Mouse (Mus musculus): Measurements from ENCODE around the gene Apba3. TPM values are rescaled to one million over a fixed set of nuclear protein-coding genes. Genes with fewer than 3 reads are reported as not detected.
A peak's percentile ranks its signal among the peaks of the same experiment; 100 is the strongest.
"Not testable (repeated sequence)": the region's sequence is repeated elsewhere in the genome, so short reads cannot be mapped to it uniquely, and the experiment has no call there.

Apba3 gene
- 57.2 and 57.5 TPM in 2 replicates for polyA plus RNA-seq (2016; fragmentation: Nextera tagmentation; extraction: Ambion mirVana)

DNA sequence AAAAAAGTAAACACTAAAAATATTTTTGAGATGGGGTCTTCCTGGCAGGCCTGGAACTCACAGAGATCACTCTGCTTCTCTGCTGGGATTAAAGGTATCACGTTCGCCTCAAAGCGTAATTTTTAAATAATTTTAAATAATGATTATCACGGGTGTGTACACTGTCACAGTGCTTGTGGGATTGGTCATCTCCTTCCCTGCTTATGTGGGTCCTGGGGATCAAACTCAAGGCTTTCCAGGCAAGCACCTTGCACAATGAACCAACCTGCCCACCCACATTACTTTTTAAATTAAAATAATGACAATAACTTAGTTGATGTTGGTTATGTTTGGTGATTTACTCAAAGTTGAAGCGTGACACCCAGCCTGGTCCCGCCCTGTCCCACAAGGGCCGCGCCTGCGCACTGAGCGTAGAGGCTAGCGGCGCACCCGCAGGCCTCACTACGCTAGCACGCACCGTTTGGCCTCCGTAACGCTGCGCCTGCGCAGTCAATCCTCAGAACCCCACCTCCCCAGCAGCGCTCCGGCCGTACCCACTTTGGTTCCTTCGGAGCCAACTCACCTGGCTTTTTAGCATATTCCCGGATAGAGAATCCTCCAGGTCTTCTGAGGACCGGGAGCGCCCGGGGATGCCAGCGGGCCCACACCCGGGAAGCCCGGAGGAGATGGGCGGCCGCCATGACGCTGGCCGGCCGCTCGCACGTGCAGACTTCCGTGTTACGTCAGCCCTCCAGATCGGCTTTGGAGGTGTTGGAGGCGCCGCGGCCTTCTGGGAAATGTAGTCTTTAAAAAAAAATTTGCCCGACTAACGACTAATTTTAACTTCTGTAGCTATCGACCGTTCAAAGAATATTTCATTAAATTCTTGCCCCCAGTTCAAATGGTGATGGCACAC, at the start of gene Apba3, which contains the start of gene Mrpl54:
Gene Apba3, plus strand, starts transcription at position 750 of the 895 bp plus-strand sequence.
Gene Mrpl54, minus strand, starts transcription at position 724 of the 895 bp plus-strand sequence.
- WGBS = under 1% methylated on average over 48 of the region's 48 CpGs
- Histone ChIP-seq H3K27me3 (replicated peaks; ENCODE audit: low read depth, poor library complexity, severe bottlenecking) (no peaks in the 10 kb centered on the region), H3K36me3 (replicated peaks) (peaks cover 66% of the 10 kb centered on the region), H3K9me3 (no peaks in the 10 kb centered on the region), H3K27ac (replicated peaks) (peak within 1 kb of the TSS; percentile 96), H3K4me1 (peaks cover 24% of the 10 kb centered on the region), H3K4me3 (peak within 1 kb of the TSS; percentile 75)
- DNase-seq (ENCODE audit: low spot score) = peak; percentile 95

DNA sequence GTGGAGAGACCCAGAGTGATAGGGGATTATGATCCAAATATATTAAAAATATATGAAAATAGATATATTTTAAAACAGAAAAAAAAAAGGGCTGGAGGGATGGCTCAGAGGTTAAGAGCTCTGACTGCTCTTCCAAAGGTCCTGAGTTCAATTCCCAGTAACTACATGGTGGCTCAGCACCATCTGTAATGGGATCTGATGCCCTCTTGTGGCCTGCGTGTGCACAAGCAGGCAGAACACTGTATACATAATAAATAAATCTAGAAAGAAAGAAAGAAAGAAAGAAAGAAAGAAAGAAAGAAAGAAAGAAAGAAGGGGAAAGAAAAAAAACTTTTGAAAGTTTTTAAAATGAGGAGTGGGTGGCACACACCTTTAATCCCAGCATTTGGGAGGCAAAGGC, 49.5 kb upstream of the Apba3 start:
- not testable (repeated sequence) for H3K36me3 ChIP-seq (replicated peaks); H3K27ac ChIP-seq (replicated peaks); H3K4me1 ChIP-seq; H3K4me3 ChIP-seq; H3K27me3 ChIP-seq (replicated peaks; ENCODE audit: low read depth, poor library complexity, severe bottlenecking); H3K9me3 ChIP-seq; DNase-seq (ENCODE audit: low spot score)
- 19% methylated on average over 1 of the region's 1 CpGs for WGBS

DNA sequence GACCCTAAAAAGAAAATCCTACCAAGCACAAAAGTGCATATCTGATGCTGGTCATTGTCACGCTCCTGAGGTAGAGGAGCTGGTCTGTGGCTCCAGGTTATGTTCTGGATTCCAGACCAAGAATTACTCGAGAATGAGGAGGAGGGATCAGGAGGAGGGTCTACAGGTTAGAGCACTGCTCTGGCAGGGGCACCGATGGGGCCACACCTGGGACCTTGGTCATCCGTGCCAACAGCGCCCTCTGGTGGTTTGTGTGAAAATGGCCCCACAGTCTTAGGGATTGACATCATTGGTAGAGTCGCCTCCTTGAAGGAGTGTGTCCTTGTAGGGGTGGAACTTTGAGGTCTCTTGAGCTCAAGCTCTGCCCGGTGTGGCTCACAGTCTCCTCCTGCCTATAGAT, 48.8 kb upstream of the Apba3 start:
- peak; percentile 64 for DNase-seq (ENCODE audit: low spot score)
- 41% methylated on average over 7 of the region's 7 CpGs for WGBS

DNA sequence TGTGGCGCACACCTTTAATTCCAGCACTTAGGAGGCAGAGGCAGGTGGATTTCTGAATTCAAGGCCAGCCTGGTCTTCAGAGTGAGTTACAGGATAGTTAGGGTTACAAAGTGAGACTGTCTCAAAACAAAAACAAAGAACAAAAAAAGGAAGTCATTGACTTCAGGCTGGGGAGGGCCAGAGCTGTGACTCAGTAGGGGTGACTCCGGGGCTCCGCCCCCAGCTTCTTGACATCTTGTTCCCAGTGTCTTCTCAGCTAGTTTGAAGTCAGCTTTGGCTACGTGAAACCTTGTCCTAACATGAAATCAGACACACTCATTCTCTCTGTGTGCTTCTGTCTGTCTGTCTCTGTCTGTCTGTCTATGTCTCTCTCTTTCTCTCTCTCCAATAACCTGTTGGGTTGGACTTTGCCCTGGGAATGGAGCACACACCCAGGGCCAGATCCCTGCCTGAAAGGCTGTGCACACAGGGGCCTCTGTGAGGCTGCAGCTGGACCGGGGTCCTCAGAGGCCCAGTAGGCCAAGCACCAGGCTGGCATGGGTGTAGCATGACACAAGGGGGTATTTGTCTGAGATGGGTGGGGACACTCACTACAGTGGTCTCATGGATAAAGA, 45.3 kb upstream of the Apba3 start:
- Histone ChIP-seq H3K36me3 (replicated peaks) (no peaks in the 10 kb centered on the region), H3K27ac (replicated peaks) (no peak overlapping the region), H3K9me3 (no peaks in the 10 kb centered on the region), H3K4me1 (peaks cover 5% of the 10 kb centered on the region), H3K27me3 (replicated peaks; ENCODE audit: low read depth, poor library complexity, severe bottlenecking) (0 out of 2 replicates have a peak, but pooled peaks cover 5% of the 10 kb centered on the region), H3K4me3 (no peak overlapping the region)
- WGBS = 86% methylated on average over 5 of the region's 5 CpGs
- no peak for DNase-seq (ENCODE audit: low spot score)

More for the DNA sequence above, 48.8 kb upstream of the Apba3 start:
- H3K27ac ChIP-seq (replicated peaks) = no peak overlapping the region
- H3K9me3 ChIP-seq = no peaks in the 10 kb centered on the region
- H3K27me3 ChIP-seq (replicated peaks; ENCODE audit: low read depth, poor library complexity, severe bottlenecking) = 0 out of 2 replicates have a peak, but pooled peaks cover 5% of the 10 kb centered on the region
- H3K36me3 ChIP-seq (replicated peaks) = peaks cover 2% of the 10 kb centered on the region; the same call in 1 of the 2 replicates
- H3K4me1 ChIP-seq = peaks cover 5% of the 10 kb centered on the region
- H3K4me3 ChIP-seq = no peak overlapping the region

DNA sequence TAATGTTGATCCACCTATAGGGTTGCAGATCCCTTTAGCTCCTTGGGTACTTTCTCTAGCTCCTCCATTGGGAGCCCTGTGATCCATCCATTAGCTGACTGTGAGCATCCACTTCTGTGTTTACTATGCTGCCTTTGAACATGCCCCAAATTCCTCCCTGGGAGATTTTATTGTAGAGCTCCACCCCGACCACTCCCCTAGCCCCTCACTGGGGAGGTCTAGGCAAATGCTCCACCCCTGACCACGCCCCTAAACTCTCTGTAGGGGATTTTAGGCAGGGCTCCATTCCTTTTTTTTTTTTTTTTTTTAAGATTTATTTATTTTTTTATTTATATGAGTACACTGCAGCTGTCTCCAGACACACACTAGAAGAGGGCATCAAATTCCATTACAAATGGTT, 43.0 kb upstream of the Apba3 start:
- H3K4me1 ChIP-seq; H3K4me3 ChIP-seq; DNase-seq (ENCODE audit: low spot score); H3K36me3 ChIP-seq (replicated peaks); H3K9me3 ChIP-seq; H3K27ac ChIP-seq (replicated peaks): not testable (repeated sequence)
- WGBS = 59% methylated on average over 2 of the region's 2 CpGs
- H3K27me3 ChIP-seq (replicated peaks; ENCODE audit: low read depth, poor library complexity, severe bottlenecking) = peaks cover 13% of the 10 kb centered on the region

DNA sequence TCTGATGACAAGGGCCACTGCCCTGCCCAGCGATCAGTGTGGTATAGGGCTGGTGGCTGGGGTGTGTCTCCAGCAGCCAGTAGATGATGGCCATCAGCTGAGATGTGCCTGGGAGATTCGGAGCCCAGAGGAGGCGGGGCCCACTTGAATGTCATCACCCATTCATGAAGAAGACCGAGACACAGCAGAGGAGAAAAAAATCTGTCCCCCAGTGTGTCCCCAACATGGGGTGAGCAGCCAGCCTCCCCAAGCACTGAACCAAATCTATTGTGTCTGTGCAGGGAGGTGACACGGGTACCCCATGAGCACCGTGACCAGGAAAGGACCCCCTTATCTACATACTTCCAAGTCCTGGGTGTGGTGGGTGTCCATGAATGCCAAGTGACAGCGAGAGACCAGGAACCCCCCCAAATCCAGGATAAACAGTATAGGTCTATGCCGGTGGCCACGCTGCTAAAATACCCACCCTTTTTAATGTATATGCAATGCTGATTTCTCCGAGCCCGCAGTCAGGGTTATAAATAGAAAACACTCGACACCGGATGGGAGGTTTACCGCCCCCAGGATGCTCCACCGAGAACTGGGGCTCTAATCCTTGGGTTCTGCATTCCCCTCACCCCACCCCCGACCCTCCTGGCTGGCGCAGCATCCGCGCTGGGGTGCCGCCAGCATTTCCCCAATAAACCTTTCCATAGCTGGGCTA, 36.9 kb upstream of the Apba3 start:
- Histone ChIP-seq H3K4me1 (peaks cover 30% of the 10 kb centered on the region), H3K4me3 (peak overlapping the region; percentile 51), H3K27me3 (replicated peaks; ENCODE audit: low read depth, poor library complexity, severe bottlenecking) (peaks cover 52% of the 10 kb centered on the region), H3K9me3 (no peaks in the 10 kb centered on the region), H3K36me3 (replicated peaks) (no peaks in the 10 kb centered on the region), H3K27ac (replicated peaks) (0 out of 2 replicates have a peak overlapping the region, but pooled peaks have one; percentile 36)
- WGBS = 17% methylated on average over 20 of the region's 20 CpGs
- DNase-seq (ENCODE audit: low spot score) = no peak

DNA sequence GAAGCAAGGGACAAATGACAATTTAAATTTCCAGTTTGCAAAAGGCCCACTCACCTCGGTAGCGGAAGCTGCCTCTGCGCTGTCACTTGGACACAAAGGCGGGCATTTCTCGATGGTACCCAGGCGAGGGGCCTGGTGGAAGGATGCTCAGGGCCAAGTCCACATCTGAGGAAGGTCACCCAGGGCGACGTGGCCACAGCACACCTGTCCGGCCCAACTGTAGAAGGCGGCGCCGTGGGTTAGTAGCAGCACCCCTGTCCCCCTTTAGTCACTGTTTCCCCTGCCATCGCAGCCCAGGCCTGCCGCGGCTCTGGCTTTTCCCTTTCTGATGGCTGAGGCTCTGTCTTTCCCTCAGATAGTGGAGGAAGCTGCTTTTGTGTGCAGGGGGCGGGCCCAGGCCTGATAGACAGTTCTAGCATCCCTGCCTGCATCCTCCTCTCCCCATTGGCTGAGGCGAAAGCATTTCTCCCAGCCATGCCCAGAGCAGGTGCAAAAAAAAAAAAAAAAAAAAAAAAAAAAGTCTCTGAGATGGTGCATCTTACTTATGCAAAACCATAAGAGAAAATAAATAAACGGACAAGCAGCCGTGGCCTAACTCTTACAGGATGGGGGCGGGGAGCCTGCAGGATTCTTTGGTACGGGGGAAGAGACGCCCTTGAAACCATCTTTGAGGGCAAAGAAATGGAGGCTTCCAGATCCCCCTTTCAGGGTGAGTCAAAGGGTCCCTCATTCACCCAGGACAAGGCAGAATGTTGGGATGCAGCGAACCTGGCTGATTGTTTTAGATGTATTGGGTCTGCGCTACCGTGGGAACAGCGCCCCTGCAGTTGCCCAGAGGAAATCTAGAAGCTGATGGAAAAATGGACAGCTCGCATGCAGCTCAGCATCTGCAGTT, 36.1 kb upstream of the Apba3 start, which contains the start of gene Atcay:
Gene Atcay, minus strand, starts transcription at position 396 of the 895 bp plus-strand sequence.
- H3K27me3 ChIP-seq (replicated peaks; ENCODE audit: low read depth, poor library complexity, severe bottlenecking) = peaks cover 57% of the 10 kb centered on the region
- H3K4me3 ChIP-seq = peak within 1 kb of the TSS; percentile 51
- WGBS = 6% methylated on average over 27 of the region's 27 CpGs
- no peaks in the 10 kb centered on the region for H3K36me3 ChIP-seq (replicated peaks)
- H3K9me3 ChIP-seq = no peaks in the 10 kb centered on the region
- DNase-seq (ENCODE audit: low spot score) = peak; percentile 49
- H3K4me1 ChIP-seq = peaks cover 30% of the 10 kb centered on the region
- peak within 1 kb of the TSS; percentile 36; the same call in 1 of the 2 replicates for H3K27ac ChIP-seq (replicated peaks)

DNA sequence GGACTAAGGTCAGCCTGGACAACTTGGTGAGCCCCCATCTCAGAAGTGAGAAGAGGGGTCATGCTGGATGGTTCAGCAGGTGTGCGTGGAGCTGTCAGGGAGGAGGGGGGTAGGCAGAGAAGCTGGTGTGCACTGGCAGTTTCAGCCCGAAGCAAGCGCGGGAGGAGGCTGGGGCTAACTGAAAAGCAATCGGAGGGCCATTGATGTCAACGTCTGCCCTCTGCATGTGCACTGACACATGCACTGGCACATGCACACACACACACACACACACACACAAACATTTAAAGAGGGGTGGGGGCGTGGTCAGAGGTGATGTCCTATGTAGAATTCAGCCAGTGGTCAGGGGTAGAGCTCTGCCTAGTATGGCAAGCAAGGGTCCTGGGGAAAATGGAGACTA, 35.3 kb upstream of the Apba3 start:
- Histone ChIP-seq H3K27ac (replicated peaks) (no peak overlapping the region), H3K4me1 (peaks cover 30% of the 10 kb centered on the region), H3K4me3 (no peak overlapping the region), H3K36me3 (replicated peaks) (no peaks in the 10 kb centered on the region), H3K27me3 (replicated peaks; ENCODE audit: low read depth, poor library complexity, severe bottlenecking) (peaks cover 60% of the 10 kb centered on the region), H3K9me3 (no peaks in the 10 kb centered on the region)
- WGBS = 55% methylated on average over 7 of the region's 7 CpGs
- no peak for DNase-seq (ENCODE audit: low spot score)

DNA sequence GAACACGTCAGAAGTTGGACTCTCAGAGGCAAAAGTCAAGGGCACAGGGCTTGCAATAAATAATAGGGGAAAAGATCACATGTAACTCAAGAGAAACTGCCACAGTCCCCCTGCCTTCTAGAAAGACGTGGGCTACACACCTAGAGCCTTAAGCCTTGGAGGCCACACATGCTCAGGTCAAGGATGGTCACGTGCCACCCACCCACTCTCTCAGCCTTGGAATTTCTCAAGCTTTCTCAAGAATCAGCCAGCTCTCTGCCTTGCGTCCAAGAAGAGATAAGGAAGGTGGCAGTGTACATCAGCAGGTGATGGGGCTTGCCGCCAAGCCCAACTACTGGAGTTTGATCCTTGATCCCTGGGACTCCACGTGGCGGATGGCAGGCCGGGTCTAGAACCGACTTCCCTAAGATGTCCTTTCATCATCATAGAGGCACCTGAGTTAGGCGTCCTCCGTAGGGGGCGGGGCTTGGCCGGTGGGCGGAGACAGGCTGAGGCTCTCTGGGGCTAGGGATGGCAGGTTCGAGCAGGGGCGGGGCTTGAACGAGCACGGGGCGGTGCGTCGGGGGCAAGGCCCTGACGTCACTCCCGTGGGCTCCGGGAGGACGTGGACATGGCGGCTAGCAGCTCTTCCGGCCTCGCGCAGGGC, 34.1 kb upstream of the Apba3 start, which contains the start of gene Zfr2:
Gene Zfr2, plus strand, starts transcription at position 576 of the 646 bp plus-strand sequence.
- Histone ChIP-seq H3K9me3 (no peaks in the 10 kb centered on the region), H3K4me1 (peaks cover 36% of the 10 kb centered on the region), H3K27me3 (replicated peaks; ENCODE audit: low read depth, poor library complexity, severe bottlenecking) (peaks cover 73% of the 10 kb centered on the region), H3K36me3 (replicated peaks) (no peaks in the 10 kb centered on the region), H3K27ac (replicated peaks) (peak within 1 kb of the TSS; percentile 89), H3K4me3 (peak within 1 kb of the TSS; percentile 79)
- peak; percentile 92 for DNase-seq (ENCODE audit: low spot score)
- 9% methylated on average over 29 of the region's 29 CpGs for WGBS

DNA sequence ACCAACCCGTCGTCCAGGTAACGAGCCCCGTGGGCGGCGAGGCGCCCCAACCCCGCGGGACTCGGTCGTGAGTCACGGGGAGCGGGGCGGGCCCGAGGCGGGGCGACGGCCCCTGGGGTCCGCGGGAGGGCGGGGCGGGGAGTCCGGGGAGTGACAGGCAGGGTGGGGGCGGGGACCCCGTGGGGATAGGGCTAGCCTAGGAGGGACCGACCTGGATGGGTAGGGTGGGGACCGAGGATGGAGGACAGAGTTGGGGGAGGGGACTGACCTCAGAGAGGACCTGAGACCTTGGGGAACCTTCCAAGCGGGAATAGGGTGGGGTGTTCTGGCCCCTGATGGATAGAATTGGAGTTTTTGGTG, 33.6 kb upstream of the Apba3 start:
- H3K27me3 ChIP-seq (replicated peaks; ENCODE audit: low read depth, poor library complexity, severe bottlenecking) = peaks cover 74% of the 10 kb centered on the region
- H3K4me1 ChIP-seq = peaks cover 41% of the 10 kb centered on the region
- peak overlapping the region; percentile 89 for H3K27ac ChIP-seq (replicated peaks)
- no peaks in the 10 kb centered on the region for H3K9me3 ChIP-seq
- DNase-seq (ENCODE audit: low spot score) = no peak
- H3K4me3 ChIP-seq = peak overlapping the region; percentile 79
- no peaks in the 10 kb centered on the region for H3K36me3 ChIP-seq (replicated peaks)
- WGBS = 1% methylated on average over 28 of the region's 28 CpGs

DNA sequence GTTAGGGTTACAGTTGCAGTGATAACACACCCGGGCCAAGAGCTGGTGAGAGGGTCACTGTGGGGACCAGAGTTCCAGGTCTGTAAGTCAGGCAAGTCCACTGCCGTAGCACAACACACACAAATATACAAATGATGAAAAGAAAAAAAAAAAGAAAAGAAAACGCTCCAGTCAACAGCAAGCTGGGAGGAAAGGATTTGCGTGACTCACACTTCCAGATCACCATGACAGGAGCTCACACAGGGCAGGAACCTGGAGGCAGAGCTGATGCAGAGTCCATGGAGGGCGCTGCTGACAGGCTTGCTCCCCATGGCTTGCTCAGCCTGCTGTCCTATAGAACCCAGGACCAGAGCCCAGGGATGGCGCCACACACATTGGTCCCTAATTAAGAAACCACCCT, 32.6 kb upstream of the Apba3 start:
- H3K9me3 ChIP-seq = no peaks in the 10 kb centered on the region
- H3K27ac ChIP-seq (replicated peaks) = no peak overlapping the region
- H3K27me3 ChIP-seq (replicated peaks; ENCODE audit: low read depth, poor library complexity, severe bottlenecking) = peaks cover 74% of the 10 kb centered on the region
- no peak overlapping the region for H3K4me3 ChIP-seq
- H3K4me1 ChIP-seq = peaks cover 43% of the 10 kb centered on the region
- H3K36me3 ChIP-seq (replicated peaks) = no peaks in the 10 kb centered on the region
- no peak for DNase-seq (ENCODE audit: low spot score)
- 83% methylated on average over 6 of the region's 6 CpGs for WGBS

All from embryonic facial prominence, embryonic 10.5 days (tissue).